Mouse (Mus musculus) MEL (cell line): ENCODE data around the gene 1700029H14Rik. TPM values are rescaled to one million over a fixed set of nuclear protein-coding genes. Genes with fewer than 3 reads are reported as not detected.
A peak's percentile ranks its signal among the peaks of the same experiment; 100 is the strongest.

Source experiments
- DNase-seq: peaks from one replicate; pipeline ENCODE4 v3.0.0; 2011; ENCODE audit warnings: low read depth, low spot score
- H3K27ac ChIP-seq: 2 replicates; pipeline ENCODE4 v1.5.1; 2012; ENCODE audit warnings: low read depth, mild to moderate bottlenecking, control low read depth, low read length, moderate library complexity; ENCODE audit not compliant: control insufficient read depth
- H3K27me3 ChIP-seq, 2 experiments: fragments of 150-350 bp in 1 of 2; sonication (generic) in 1 of 2; 2 replicates each; pipeline ENCODE4 v1.6.1; 2012; ENCODE audit warnings: low read length in 2 of 2, mild to moderate bottlenecking in 2 of 2, improper control_type of control experiment in 1 of 2, moderate library complexity in 1 of 2; ENCODE audit not compliant: insufficient read depth in 2 of 2, control insufficient read depth in 1 of 2
- H3K36me3 ChIP-seq, 2 experiments: 2 replicates each; pipeline ENCODE4 v1.6.1; 2012 to 2014; ENCODE audit warnings: low read length in 2 of 2, improper control_type of control experiment in 1 of 2, inconsistent platforms in 1 of 2, mild to moderate bottlenecking in 1 of 2; ENCODE audit not compliant: insufficient read depth in 2 of 2, control insufficient read depth in 1 of 2
- H3K4me1 ChIP-seq, 2 experiments: fragments of 150-350 bp in 1 of 2; sonication (generic) in 1 of 2; 2 replicates each; pipeline ENCODE4 v1.6.1; 2012; ENCODE audit warnings: low read length in 2 of 2, improper control_type of control experiment in 1 of 2, mild to moderate bottlenecking in 1 of 2; ENCODE audit not compliant: insufficient read depth in 2 of 2, control insufficient read depth in 1 of 2
- H3K4me3 ChIP-seq, 2 experiments: fragments of 150-350 bp in 1 of 2; sonication (generic) in 1 of 2; 2 replicates each; pipeline ENCODE4 v1.5.1; 2012; ENCODE audit warnings: low read depth in 2 of 2, low read length in 2 of 2, mild to moderate bottlenecking in 2 of 2, moderate library complexity in 2 of 2, control low read depth in 1 of 2, improper control_type of control experiment in 1 of 2; ENCODE audit not compliant: control insufficient read depth in 1 of 2, insufficient read depth in 1 of 2
- H3K79me2 ChIP-seq: 2 replicates; pipeline ENCODE4 v1.6.1; 2012; ENCODE audit warnings: mild to moderate bottlenecking, low read length, moderate library complexity; ENCODE audit not compliant: control insufficient read depth, poor library complexity, insufficient read depth
- H3K9ac ChIP-seq: 2 replicates; pipeline ENCODE4 v1.6.1; 2012; ENCODE audit warnings: low read depth, mild to moderate bottlenecking, control low read depth, low read length, moderate library complexity; ENCODE audit not compliant: control insufficient read depth, poor library complexity, severe bottlenecking
- H3K9me3 ChIP-seq: fragments of 150-350 bp; sonication (generic); replicated peaks from 2 replicates; pipeline ENCODE4 v1.6.1; 2012; ENCODE audit warnings: mild to moderate bottlenecking, low read length, improper control_type of control experiment, moderate library complexity; ENCODE audit not compliant: insufficient read depth
- BHLHE40 ChIP-seq: IDR thresholded peaks from 2 replicates; pipeline ENCODE4 v1.6.1; 2012; ENCODE audit warnings: low read depth, mild to moderate bottlenecking, inconsistent platforms, low read length, improper control_type of control experiment, borderline replicate concordance
- CHD1 ChIP-seq: IDR thresholded peaks from 2 replicates; pipeline ENCODE4 v1.6.1; 2012; ENCODE audit warnings: low read depth, mild to moderate bottlenecking, inconsistent platforms, low read length, improper control_type of control experiment
- CTCF ChIP-seq, 3 experiments: IDR thresholded peaks in 2 of 3; conservative IDR thresholded peaks in 1 of 3; 2 replicates each; pipeline ENCODE4 v1.5.1; 2011 to 2012; ENCODE audit warnings: low read length in 3 of 3, low read depth in 2 of 3, mild to moderate bottlenecking in 2 of 3, improper control_type of control experiment in 1 of 3, inconsistent platforms in 1 of 3, mixed read lengths in 1 of 3, moderate library complexity in 1 of 3; ENCODE audit not compliant: control insufficient read depth in 1 of 3, insufficient read depth in 1 of 3, poor library complexity in 1 of 3, severe bottlenecking in 1 of 3
- ETS1 ChIP-seq: IDR thresholded peaks from 2 replicates; pipeline ENCODE4 v1.6.1; 2012; ENCODE audit warnings: low read depth, mild to moderate bottlenecking, inconsistent platforms, low read length, improper control_type of control experiment, moderate library complexity
- JUND ChIP-seq: IDR thresholded peaks from 2 replicates; pipeline ENCODE4 v1.6.1; 2011; ENCODE audit warnings: low read depth, mild to moderate bottlenecking, improper control_type of control experiment, low read length
- MAX ChIP-seq: IDR thresholded peaks from 2 replicates; pipeline ENCODE4 v1.6.1; 2011; ENCODE audit warnings: low read length, improper control_type of control experiment
- MXI1 ChIP-seq: IDR thresholded peaks from 2 replicates; pipeline ENCODE4 v1.6.1; 2011; ENCODE audit warnings: mild to moderate bottlenecking, low read depth, low read length, improper control_type of control experiment
- MYC ChIP-seq: IDR thresholded peaks from 2 replicates; pipeline ENCODE4 v1.6.1; 2011; ENCODE audit warnings: low read depth, mild to moderate bottlenecking, low read length, improper control_type of control experiment, moderate library complexity
- RAD21 ChIP-seq: IDR thresholded peaks from 2 replicates; pipeline ENCODE4 v1.6.1; 2011; ENCODE audit warnings: mild to moderate bottlenecking, low read depth, low read length, improper control_type of control experiment
- RCOR1 ChIP-seq: IDR thresholded peaks from 2 replicates; pipeline ENCODE4 v1.6.1; 2012; ENCODE audit warnings: low read depth, mild to moderate bottlenecking, inconsistent platforms, low read length, improper control_type of control experiment
- SMC3 ChIP-seq: IDR thresholded peaks from 2 replicates; pipeline ENCODE4 v1.6.1; 2011; ENCODE audit warnings: low read depth, low read length, improper control_type of control experiment
- USF1 ChIP-seq: IDR thresholded peaks from 2 replicates; pipeline ENCODE4 v1.6.1; 2014; ENCODE audit warnings: low read depth, mild to moderate bottlenecking, inconsistent platforms, low read length, improper control_type of control experiment, moderate library complexity
- ZC3H11A ChIP-seq: IDR thresholded peaks from 2 replicates; pipeline ENCODE4 v1.6.1; 2012; ENCODE audit warnings: low read depth, mild to moderate bottlenecking, inconsistent platforms, low read length, improper control_type of control experiment
- ZNF384 ChIP-seq: IDR thresholded peaks from 2 replicates; pipeline ENCODE4 v1.6.1; 2012; ENCODE audit warnings: low read depth, mild to moderate bottlenecking, inconsistent platforms, low read length, improper control_type of control experiment
- polyA plus RNA-seq, 2 experiments: library from polyadenylated mRNA; stranded (reverse) in 1 of 2; unstranded in 1 of 2; fragments of >175 nt in 1 of 2; fragments of >200 nt in 1 of 2; gene quantifications; 2 replicates each; pipeline versions ENCODE4 v1.2.1 to v1.2.4; 2012; ENCODE audit warnings: low replicate concordance in 2 of 2, low read depth in 1 of 2; ENCODE audit not compliant: insufficient read length in 2 of 2, insufficient read depth in 1 of 2, missing spikeins in 1 of 2
- total RNA-seq: library from RNA; depleted of rRNA; stranded (reverse); fragments of 300-350 nt; gene quantifications from 2 replicates; pipeline ENCODE4 v1.2.3, GENCODE M21; 2012

1700029H14Rik gene
- total and polyA plus RNA-seq, 3 experiments, result 0.06 TPM; not detected in 2

DNA sequence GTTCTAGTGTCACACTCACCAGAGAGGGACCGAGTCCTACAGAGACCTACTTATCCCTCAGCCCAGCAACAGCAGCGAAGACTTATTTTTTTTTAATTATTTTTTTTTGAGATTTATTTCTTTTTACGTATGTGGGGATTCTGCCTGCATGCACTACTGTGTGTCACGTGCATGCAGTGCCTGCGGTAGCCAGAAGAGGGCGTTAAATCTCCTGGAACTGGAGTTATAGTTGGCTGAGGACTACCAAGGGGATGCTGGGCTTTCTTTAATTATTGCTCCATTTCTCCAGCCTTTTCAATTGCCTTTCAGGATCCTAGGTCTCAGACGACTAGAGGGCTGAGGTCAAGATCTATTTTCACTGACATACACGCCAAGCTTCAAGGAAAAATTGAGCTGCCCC lies 40.4 kb upstream of the 1700029H14Rik start:
- TF ChIP-seq RAD21 (peak; percentile 72), ZC3H11A (peak; percentile 76), BHLHE40 (peak; percentile 65; the same call in 1 of the 2 replicates), MXI1 (no peak), MAX (peak; percentile 26; the same call in 1 of the 2 replicates), CTCF (IDR thresholded peaks at IDR 0.05 in 2 of 3, conservative IDR thresholded peaks at IDR 0.05 in 1 of 3; ENCODE audit: control insufficient read depth in 1 of 3, insufficient read depth in 1 of 3, low read depth in 2 of 3, low read length in 3 of 3, poor library complexity in 1 of 3, severe bottlenecking in 1 of 3) (peak; percentile 76), CHD1 (no peak), MYC (0 out of 2 replicates have a peak, but pooled peaks have one; percentile 33), USF1 (peak; percentile 39), SMC3 (peak; percentile 85), ETS1 (no peak)
- DNase-seq, result peak; percentile 60
- no peaks in the 10 kb centered on the region for H3K79me2 ChIP-seq

DNA sequence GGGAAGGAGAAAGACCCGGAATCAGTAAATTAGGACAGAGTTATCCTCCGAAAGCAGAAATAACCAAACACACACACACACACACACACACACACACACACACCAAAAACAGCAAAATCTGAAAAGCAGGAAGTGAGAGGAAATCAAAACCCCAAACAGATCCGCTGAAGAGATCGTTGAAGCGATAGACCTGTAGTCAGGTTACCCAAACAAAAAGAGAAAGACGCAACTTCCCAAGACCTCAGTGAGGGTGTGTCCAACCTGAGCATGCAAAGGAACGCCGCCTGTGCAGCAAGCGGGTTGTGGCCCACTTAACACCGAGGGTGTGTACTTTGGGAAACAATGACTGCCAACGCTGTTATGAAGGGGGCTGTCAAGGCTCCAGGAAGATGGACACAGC lies 38.9 kb upstream of the 1700029H14Rik start:
- Histone ChIP-seq H3K27ac (no peak overlapping the region), H3K4me1 (no peaks in the 10 kb centered on the region), H3K9me3 (no peaks in the 10 kb centered on the region), H3K36me3 (0 out of 4 replicates have a peak, but pooled peaks cover 0 to 2% of the 10 kb centered on the region in 2 experiments), H3K4me3 (no peak overlapping the region), H3K27me3 (no peaks in the 10 kb centered on the region), H3K9ac (no peak overlapping the region), H3K79me2 (no peaks in the 10 kb centered on the region)
- DNase-seq, result no peak
- TF ChIP-seq RCOR1 (0 out of 2 replicates have a peak, but pooled peaks have one; percentile 20), JUND (no peak)

More for the DNA sequence above, 40.4 kb upstream of the 1700029H14Rik start:
- Histone ChIP-seq H3K4me3 (no peak overlapping the region), H3K4me1 (no peaks in the 10 kb centered on the region), H3K27ac (no peak overlapping the region), H3K9me3 (no peaks in the 10 kb centered on the region), H3K36me3 (no peaks in the 10 kb centered on the region), H3K9ac (no peak overlapping the region), H3K27me3 (no peaks in the 10 kb centered on the region)

DNA sequence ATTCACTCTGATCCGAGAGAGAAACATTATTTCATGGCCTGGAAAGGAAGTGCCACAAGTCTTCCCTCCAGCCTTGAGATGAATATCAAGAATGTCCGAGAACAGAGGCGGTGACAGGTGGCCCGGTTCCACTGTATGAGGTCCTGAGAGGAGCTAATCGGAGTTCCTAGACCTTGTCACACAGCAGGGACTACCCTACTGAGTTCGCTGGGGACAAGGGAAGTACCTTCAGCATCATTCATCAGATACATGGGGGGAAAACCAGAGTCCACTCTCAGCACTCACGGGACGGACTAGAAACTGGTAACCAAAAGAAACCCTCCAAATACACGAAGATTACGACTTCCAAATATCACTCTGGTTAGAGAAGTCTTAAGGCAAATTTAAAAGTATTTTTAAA lies 38.5 kb upstream of the 1700029H14Rik start:
- 0 out of 4 replicates have a peak, but pooled peaks cover 0 to 2% of the 10 kb centered on the region in 2 experiments for H3K36me3 ChIP-seq
- no peak overlapping the region for H3K4me3 ChIP-seq
- H3K27ac ChIP-seq, result no peak overlapping the region
- H3K79me2 ChIP-seq, result no peaks in the 10 kb centered on the region
- no peak overlapping the region for H3K9ac ChIP-seq
- H3K4me1 ChIP-seq, result no peaks in the 10 kb centered on the region
- H3K9me3 ChIP-seq, result no peaks in the 10 kb centered on the region
- TF ChIP-seq ZNF384, result no peak
- TF ChIP-seq MYC, result no peak
- no peak for TF ChIP-seq CHD1
- no peak for TF ChIP-seq MAX
- DNase-seq, result no peak
- no peaks in the 10 kb centered on the region for H3K27me3 ChIP-seq
